Mouse (Mus musculus) hindbrain, embryonic 12.5 days (tissue): Measurements from ENCODE around the gene Kcnh6. TPM values are rescaled to one million over a fixed set of nuclear protein-coding genes. Genes with fewer than 3 reads are reported as not detected.

Source experiments
- ATAC-seq: fragments of 200-750 bp; cut with Nextera tagmentation; 2 replicates; pipeline ENCODE4 v1.8.0; 2017; ENCODE audit warnings: moderate TSS enrichment; ENCODE audit not compliant: low FRiP score
- H3K27ac ChIP-seq: fragments of 300-500 bp; sonication (generic); 2 replicates; pipeline ENCODE4 v1.5.1; 2016; ENCODE audit warnings: mild to moderate bottlenecking
- H3K27me3 ChIP-seq: fragments of 300-500 bp; sonication (generic); 2 replicates; pipeline ENCODE4 v1.6.1; 2016; ENCODE audit warnings: mild to moderate bottlenecking
- H3K36me3 ChIP-seq: fragments of 300-500 bp; sonication (generic); 2 replicates; pipeline ENCODE4 v1.6.1; 2016; ENCODE audit warnings: mild to moderate bottlenecking
- H3K4me1 ChIP-seq: fragments of 300-500 bp; sonication (generic); 2 replicates; pipeline ENCODE4 v1.6.1; 2016
- H3K4me2 ChIP-seq: fragments of 300-500 bp; sonication (generic); replicated peaks from 2 replicates; pipeline ENCODE4 v1.6.1; 2016; ENCODE audit warnings: mild to moderate bottlenecking
- H3K4me3 ChIP-seq: fragments of 300-500 bp; sonication (generic); 2 replicates; pipeline ENCODE4 v1.5.1; 2016; ENCODE audit warnings: mild to moderate bottlenecking
- H3K9ac ChIP-seq: fragments of 300-500 bp; sonication (generic); 2 replicates; pipeline ENCODE4 v1.6.1; 2016; ENCODE audit warnings: mild to moderate bottlenecking, moderate library complexity
- H3K9me3 ChIP-seq: fragments of 300-500 bp; sonication (generic); replicated peaks from 2 replicates; pipeline ENCODE4 v1.6.1; 2016; ENCODE audit warnings: mild to moderate bottlenecking
- WGBS: fragments of 180-500 bp; shearing (Covaris S2); methylation state at CpG from one replicate; pipeline ENCODE4 v1.1.7; 2016; 5-methylcytosine and 5-hydroxymethylcytosine counted together
- polyA plus RNA-seq: library from polyadenylated mRNA; unstranded; fragments of >200 nt; fragmentation: Nextera tagmentation; extraction: Ambion mirVana; gene quantifications from 2 replicates; pipeline ENCODE4 v1.2.1, GENCODE M21; 2016

The Kcnh6 gene
- 0.85 and 1.2 TPM in 2 replicates for polyA plus RNA-seq

- Histone ChIP-seq H3K9ac (no peak within 1 kb of the TSS), H3K4me1 (peaks cover 23% of the 10 kb centered on the region), H3K9me3 (no peaks in the 10 kb centered on the region), H3K27me3 (peaks cover 26% of the 10 kb centered on the region), H3K27ac (no peak within 1 kb of the TSS), H3K4me2 (peak within 1 kb of the TSS; percentile 51), H3K4me3 (peak within 1 kb of the TSS; percentile 22), H3K36me3 (no peaks in the 10 kb centered on the region)
- no peak for ATAC-seq
- 0% methylated on average over 20 of the region's 25 CpGs for WGBS
Observed at GRCm38 (mm10) chr11:106007821-106008220, at the start of gene Kcnh6. Gene Kcnh6, plus strand, starts transcription at chr11:106008124.

GRCm38 (mm10) chr11:105958566-105958965 lies 49.4 kb upstream of the Kcnh6 start:
- Histone ChIP-seq H3K9me3 (no peaks in the 10 kb centered on the region), H3K9ac (no peak overlapping the region), H3K4me1 (no peaks in the 10 kb centered on the region), H3K4me2 (no peak overlapping the region), H3K27me3 (no peaks in the 10 kb centered on the region), H3K27ac (no peak overlapping the region), H3K36me3 (no peaks in the 10 kb centered on the region), H3K4me3 (no peak overlapping the region)
- 59% methylated on average over 1 of the region's 1 CpGs for WGBS
- ATAC-seq: no peak

GRCm38 (mm10) chr11:105959355-105959754 lies 48.6 kb upstream of the Kcnh6 start:
- 49% methylated on average over 17 of the region's 17 CpGs for WGBS
- H3K36me3 ChIP-seq: no peaks in the 10 kb centered on the region
- no peak overlapping the region for H3K9ac ChIP-seq
- H3K9me3 ChIP-seq: no peaks in the 10 kb centered on the region
- H3K27me3 ChIP-seq: no peaks in the 10 kb centered on the region
- ATAC-seq: no peak
- no peak overlapping the region for H3K27ac ChIP-seq
- no peak overlapping the region for H3K4me2 ChIP-seq
- no peak overlapping the region for H3K4me3 ChIP-seq
- H3K4me1 ChIP-seq: no peaks in the 10 kb centered on the region

- H3K36me3 ChIP-seq: no peaks in the 10 kb centered on the region
- H3K4me3 ChIP-seq: no peak overlapping the region
- H3K9ac ChIP-seq: no peak overlapping the region
- H3K9me3 ChIP-seq: no peaks in the 10 kb centered on the region
- no peak overlapping the region for H3K4me2 ChIP-seq
- H3K27ac ChIP-seq: no peak overlapping the region
- H3K4me1 ChIP-seq: peaks cover 15% of the 10 kb centered on the region
- WGBS: 64% methylated on average over 5 of the region's 5 CpGs
- ATAC-seq: no peak
- H3K27me3 ChIP-seq: peaks cover 39% of the 10 kb centered on the region
Observed at GRCm38 (mm10) chr11:105964691-105965090, 43.2 kb upstream of the Kcnh6 start.

- Histone ChIP-seq H3K4me3 (no peak overlapping the region), H3K9me3 (no peaks in the 10 kb centered on the region), H3K27me3 (peaks cover 50% of the 10 kb centered on the region), H3K27ac (no peak overlapping the region), H3K4me2 (no peak overlapping the region), H3K9ac (no peak overlapping the region), H3K4me1 (peaks cover 15% of the 10 kb centered on the region), H3K36me3 (no peaks in the 10 kb centered on the region)
- 73% methylated on average over 4 of the region's 4 CpGs for WGBS
- no peak for ATAC-seq
Observed at GRCm38 (mm10) chr11:105966288-105966687, 41.6 kb upstream of the Kcnh6 start.

- WGBS: under 1% methylated on average over 75 of the region's 76 CpGs
- Histone ChIP-seq H3K27me3 (peaks cover 50% of the 10 kb centered on the region), H3K4me3 (peak within 1 kb of the TSS; percentile 57), H3K9me3 (no peaks in the 10 kb centered on the region), H3K27ac (no peak within 1 kb of the TSS), H3K36me3 (no peaks in the 10 kb centered on the region), H3K4me1 (peaks cover 15% of the 10 kb centered on the region), H3K9ac (peak within 1 kb of the TSS; percentile 69), H3K4me2 (peak within 1 kb of the TSS; percentile 99)
- ATAC-seq: peak; percentile 83
Observed at GRCm38 (mm10) chr11:105967741-105968574, 40.0 kb upstream of the Kcnh6 start, which contains the start of gene Ace. Gene Ace, plus strand, starts transcription at chr11:105967945.

GRCm38 (mm10) chr11:105968948-105969347 lies 39.0 kb upstream of the Kcnh6 start:
- ATAC-seq: no peak
- peak overlapping the region; percentile 99 for H3K4me2 ChIP-seq
- peaks cover 15% of the 10 kb centered on the region for H3K4me1 ChIP-seq
- 51% methylated on average over 10 of the region's 10 CpGs for WGBS
- no peak overlapping the region for H3K27ac ChIP-seq
- no peaks in the 10 kb centered on the region for H3K36me3 ChIP-seq
- no peaks in the 10 kb centered on the region for H3K9me3 ChIP-seq
- H3K9ac ChIP-seq: no peak overlapping the region
- peaks cover 50% of the 10 kb centered on the region for H3K27me3 ChIP-seq
- no peak overlapping the region for H3K4me3 ChIP-seq

GRCm38 (mm10) chr11:105969516-105969915 lies 38.4 kb upstream of the Kcnh6 start:
- WGBS: 56% methylated on average over 1 of the region's 1 CpGs
- H3K27me3 ChIP-seq: peaks cover 50% of the 10 kb centered on the region
- H3K9me3 ChIP-seq: no peaks in the 10 kb centered on the region
- no peak overlapping the region for H3K27ac ChIP-seq
- no peak overlapping the region for H3K4me3 ChIP-seq
- H3K4me1 ChIP-seq: peaks cover 15% of the 10 kb centered on the region
- no peak overlapping the region for H3K4me2 ChIP-seq
- no peaks in the 10 kb centered on the region for H3K36me3 ChIP-seq
- H3K9ac ChIP-seq: no peak overlapping the region
- no peak for ATAC-seq

- Histone ChIP-seq H3K9ac (no peak overlapping the region), H3K4me3 (no peak overlapping the region), H3K4me1 (no peaks in the 10 kb centered on the region), H3K27me3 (peaks cover 15% of the 10 kb centered on the region), H3K27ac (no peak overlapping the region), H3K9me3 (no peaks in the 10 kb centered on the region), H3K4me2 (no peak overlapping the region), H3K36me3 (no peaks in the 10 kb centered on the region)
- no peak for ATAC-seq
- 96% methylated on average over 6 of the region's 6 CpGs for WGBS
Observed at GRCm38 (mm10) chr11:105974593-105974992, 33.3 kb upstream of the Kcnh6 start.

GRCm38 (mm10) chr11:105975050-105975449 lies 32.9 kb upstream of the Kcnh6 start:
- no peaks in the 10 kb centered on the region for H3K4me1 ChIP-seq
- no peak overlapping the region for H3K4me2 ChIP-seq
- H3K36me3 ChIP-seq: no peaks in the 10 kb centered on the region
- no peak overlapping the region for H3K27ac ChIP-seq
- no peak for ATAC-seq
- H3K9me3 ChIP-seq: no peaks in the 10 kb centered on the region
- no peak overlapping the region for H3K9ac ChIP-seq
- WGBS: 80% methylated on average over 3 of the region's 3 CpGs
- no peak overlapping the region for H3K4me3 ChIP-seq
- H3K27me3 ChIP-seq: peaks cover 11% of the 10 kb centered on the region

- WGBS: 92% methylated on average over 5 of the region's 5 CpGs
- peaks cover 7% of the 10 kb centered on the region for H3K27me3 ChIP-seq
- H3K9me3 ChIP-seq: no peaks in the 10 kb centered on the region
- ATAC-seq: no peak
- H3K27ac ChIP-seq: no peak overlapping the region
- no peaks in the 10 kb centered on the region for H3K36me3 ChIP-seq
- no peak overlapping the region for H3K4me2 ChIP-seq
- no peak overlapping the region for H3K9ac ChIP-seq
- H3K4me3 ChIP-seq: no peak overlapping the region
- no peaks in the 10 kb centered on the region for H3K4me1 ChIP-seq
Observed at GRCm38 (mm10) chr11:105975636-105976035, 32.3 kb upstream of the Kcnh6 start.

- no peak for ATAC-seq
- 85% methylated on average over 2 of the region's 2 CpGs for WGBS
- Histone ChIP-seq H3K4me3 (no peak overlapping the region), H3K9ac (no peak overlapping the region), H3K4me1 (no peaks in the 10 kb centered on the region), H3K27me3 (peaks cover 3% of the 10 kb centered on the region; the same call in 1 of the 2 replicates), H3K36me3 (no peaks in the 10 kb centered on the region), H3K9me3 (no peaks in the 10 kb centered on the region), H3K27ac (no peak overlapping the region), H3K4me2 (no peak overlapping the region)
Observed at GRCm38 (mm10) chr11:105978232-105978631, 29.7 kb upstream of the Kcnh6 start.

- no peaks in the 10 kb centered on the region for H3K36me3 ChIP-seq
- H3K27me3 ChIP-seq: peaks cover 3% of the 10 kb centered on the region; the same call in 1 of the 2 replicates
- H3K9ac ChIP-seq: no peak overlapping the region
- WGBS: 69% methylated on average over 5 of the region's 5 CpGs
- H3K4me2 ChIP-seq: no peak overlapping the region
- ATAC-seq: no peak
- no peak overlapping the region for H3K27ac ChIP-seq
- no peaks in the 10 kb centered on the region for H3K4me1 ChIP-seq
- no peaks in the 10 kb centered on the region for H3K9me3 ChIP-seq
- no peak overlapping the region for H3K4me3 ChIP-seq
Observed at GRCm38 (mm10) chr11:105978634-105979033, 29.3 kb upstream of the Kcnh6 start.
